Mouse (Mus musculus): Measurements from ENCODE around the gene Wdr25.

DNA sequence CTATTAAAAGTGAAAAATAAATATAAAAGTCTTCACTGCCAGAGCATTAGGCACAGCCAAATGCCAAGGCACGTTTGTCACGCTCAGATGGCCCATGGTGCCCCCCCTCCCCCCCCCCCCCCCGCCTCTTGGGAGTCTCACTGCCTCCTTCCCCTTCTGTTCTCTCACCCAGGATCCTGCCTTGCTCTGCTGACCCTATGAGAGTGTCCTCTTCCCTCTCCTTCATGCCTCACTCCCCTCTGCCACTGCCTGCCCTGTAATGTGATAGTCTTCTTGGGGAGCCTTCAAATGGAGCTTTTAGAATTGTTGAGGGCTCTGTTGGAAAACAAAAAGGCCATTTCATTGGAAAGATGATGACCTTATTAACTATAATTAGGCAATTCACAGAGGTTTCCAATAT lies 38.7 kb downstream of the Wdr25 start:
- no peak for TF ChIP-seq MAFK (IDR thresholded peaks at IDR 0.05; ENCODE audit: insufficient read depth, low read depth, low read length)
- TF ChIP-seq HCFC1 (IDR thresholded peaks at IDR 0.05; ENCODE audit: borderline replicate concordance, insufficient read depth, low read length): no peak
- TF ChIP-seq ZNF384 (IDR thresholded peaks at IDR 0.05; ENCODE audit: low read depth, low read length): no peak
- TF ChIP-seq CHD2 (IDR thresholded peaks at IDR 0.05; ENCODE audit: low read depth, low read length): no peak
- TF ChIP-seq ZC3H11A (IDR thresholded peaks at IDR 0.05; ENCODE audit: borderline replicate concordance, low read depth, low read length): no peak
